Mouse (Mus musculus) megakaryocyte progenitor cell, adult 5-6 weeks (primary cell): ENCODE data around the gene F2r. TPM values are rescaled to one million over a fixed set of nuclear protein-coding genes. Genes with fewer than 3 reads are reported as not detected.

Source experiments
- ATAC-seq: replicated peaks from 2 replicates; pipeline ENCODE4 v1.8.0; 2016; ENCODE audit warnings: mild to moderate bottlenecking, moderate TSS enrichment, inconsistent platforms; ENCODE audit not compliant: poor library complexity
- total RNA-seq, 2 experiments: library from RNA; stranded (forward) in 1 of 2; stranded (reverse) in 1 of 2; fragments of 157-497, 149-512 nt in 1 of 2; fragments of 200-1000 nt in 1 of 2; gene quantifications; 2 replicates each; pipeline versions ENCODE4 v1.2.3 to v1.2.4; 2015 to 2017

Gene F2r
- total RNA-seq, 2 experiments from 2014 or later: 2.5 to 9.6 TPM

- no peak for ATAC-seq
Observed at GRCm38 (mm10) chr13:95596689-95597088, 21.6 kb downstream of the F2r start.

- ATAC-seq: 0 out of 2 replicates have a peak, but pooled peaks have one; percentile 23
Observed at GRCm38 (mm10) chr13:95595921-95596320, 22.4 kb downstream of the F2r start.

- 0 out of 2 replicates have a peak, but pooled peaks have one; percentile 26 for ATAC-seq
Observed at GRCm38 (mm10) chr13:95595411-95595810, 22.9 kb downstream of the F2r start.

- ATAC-seq: peak; percentile 83
Observed at GRCm38 (mm10) chr13:95592860-95593259, 25.4 kb downstream of the F2r start.

- no peak for ATAC-seq
Observed at GRCm38 (mm10) chr13:95591606-95592005, 26.7 kb downstream of the F2r start.

GRCm38 (mm10) chr13:95587628-95588027 lies 30.7 kb downstream of the F2r start:
- ATAC-seq: no peak

- no peak; the same call in 1 of the 2 replicates for ATAC-seq
Observed at GRCm38 (mm10) chr13:95584898-95585297, 33.4 kb downstream of the F2r start.

GRCm38 (mm10) chr13:95583237-95584189 lies 34.8 kb downstream of the F2r start:
- no peak for ATAC-seq

GRCm38 (mm10) chr13:95581850-95582249 lies 36.4 kb downstream of the F2r start:
- no peak for ATAC-seq

- ATAC-seq: no peak
Observed at GRCm38 (mm10) chr13:95578016-95578697, 40.1 kb downstream of the F2r start.

GRCm38 (mm10) chr13:95570877-95571276 lies 47.4 kb downstream of the F2r start:
- no peak for ATAC-seq

GRCm38 (mm10) chr13:95569326-95569725 lies 49.0 kb downstream of the F2r start:
- no peak for ATAC-seq

GRCm38 (mm10) chr13:95568336-95568735 lies 50.0 kb downstream of the F2r start:
- ATAC-seq: no peak

- ATAC-seq: peak; percentile 76
Observed at GRCm38 (mm10) chr13:95566841-95567551, 51.3 kb downstream of the F2r start.

- ATAC-seq: peak; percentile 91
Observed at GRCm38 (mm10) chr13:95563693-95564092, 54.6 kb downstream of the F2r start.

GRCm38 (mm10) chr13:95563066-95563610 lies 55.1 kb downstream of the F2r start:
- ATAC-seq: no peak

- ATAC-seq: no peak
Observed at GRCm38 (mm10) chr13:95557326-95557725, 61.0 kb downstream of the F2r start.

GRCm38 (mm10) chr13:95553885-95554492 lies 64.3 kb downstream of the F2r start:
- ATAC-seq: peak; percentile 95
